ENCODE assay signal across 24 mouse cellular contexts in genomic region chr15:17935473-17935872, GRCm38 (mm10).
DNase-seq lines count a peak whose midpoint lies in the region; ATAC-seq and TF ChIP-seq lines count a peak whose summit lies in the region.
"Had no signal": no experiment of that assay in that cellular context is flagged by ENCODE, and none has a peak within 500 bp of the region (broad histone marks: within the 10 kb centered on the region; RNA-seq: fewer than 3 reads in every experiment).

No protein-coding gene starts in this region.

- H3K9me3 ChIP-seq in hindbrain, postnatal 0 days (ENCODE audit: low read length): no peaks in the 10 kb centered on the region
- no peaks in the 10 kb centered on the region for H3K9me3 ChIP-seq in hindbrain, embryonic 10.5 days
- no peaks in the 10 kb centered on the region; the same call in 1 of the 2 replicates for H3K9me3 ChIP-seq in midbrain, postnatal 0 days (ENCODE audit: low read length)
- H3K9me3 ChIP-seq in midbrain, embryonic 14.5 days (ENCODE audit: control insufficient read depth, low read length): no peaks in the 10 kb centered on the region
- H3K9me3 ChIP-seq: embryonic facial prominence, embryonic 10.5 days; embryonic facial prominence, embryonic 13.5 days; forebrain, embryonic 15.5 days; hindbrain, embryonic 13.5 days had no signal

- peak; percentile 24 to 54 for DNase-seq in cerebellum, postnatal 25 days
- DNase-seq in cerebellum, adult 9-11 months: no peak
- DNase-seq in hindbrain, postnatal 0 days (ENCODE audit: low spot score): peak; percentile 44
- DNase-seq in hindbrain, embryonic 10.5 days (ENCODE audit: low spot score): no peak
- DNase-seq in midbrain, postnatal 0 days (ENCODE audit: low spot score): peak; percentile 40
- no peak for DNase-seq in midbrain, embryonic 14.5 days
- DNase-seq: adrenal gland, adult 2 months; adrenal gland, postnatal 14 days; cerebellum, adult 11-12 months; embryo, embryonic 11 days; gastrocnemius, adult 2 months; gastrocnemius, postnatal 14 days; heart, adult 11 months; kidney, adult 18-20 months had no signal

- H3K27me3 ChIP-seq in hindbrain, postnatal 0 days (ENCODE audit: insufficient read depth, low read length): no peaks in the 10 kb centered on the region
- no peaks in the 10 kb centered on the region for H3K27me3 ChIP-seq in hindbrain, embryonic 10.5 days (ENCODE audit: insufficient read depth, poor library complexity, severe bottlenecking)
- no peaks in the 10 kb centered on the region for H3K27me3 ChIP-seq in midbrain, postnatal 0 days (ENCODE audit: insufficient read depth, low read length)
- H3K27me3 ChIP-seq in midbrain, embryonic 14.5 days (ENCODE audit: control insufficient read depth, insufficient read depth, low read length): no peaks in the 10 kb centered on the region
- H3K27me3 ChIP-seq: embryonic facial prominence, embryonic 13.5 days; forebrain, embryonic 15.5 days; hindbrain, embryonic 13.5 days had no signal

- H3K36me3 ChIP-seq in hindbrain, postnatal 0 days (ENCODE audit: insufficient read depth, low read length): no peaks in the 10 kb centered on the region
- H3K36me3 ChIP-seq in hindbrain, embryonic 10.5 days: no peaks in the 10 kb centered on the region
- H3K36me3 ChIP-seq in midbrain, postnatal 0 days (ENCODE audit: insufficient read depth, low read length): no peaks in the 10 kb centered on the region
- H3K36me3 ChIP-seq in midbrain, embryonic 14.5 days (ENCODE audit: control insufficient read depth, insufficient read depth, low read length): no peaks in the 10 kb centered on the region
- H3K36me3 ChIP-seq: embryonic facial prominence, embryonic 10.5 days; embryonic facial prominence, embryonic 13.5 days; forebrain, embryonic 15.5 days; hindbrain, embryonic 13.5 days had no signal

- TF ChIP-seq CTCF in hindbrain, postnatal 0 days (IDR thresholded peaks at IDR 0.05; ENCODE audit: low read depth): no peak
- TF ChIP-seq CTCF in midbrain, postnatal 0 days (IDR thresholded peaks at IDR 0.05): no peak

- H3K4me1 ChIP-seq in hindbrain, postnatal 0 days (ENCODE audit: insufficient read depth, low read length): no peaks in the 10 kb centered on the region
- no peaks in the 10 kb centered on the region for H3K4me1 ChIP-seq in hindbrain, embryonic 10.5 days (replicated peaks)
- no peaks in the 10 kb centered on the region for H3K4me1 ChIP-seq in midbrain, postnatal 0 days (ENCODE audit: insufficient read depth, low read length)
- H3K4me1 ChIP-seq in midbrain, embryonic 14.5 days (ENCODE audit: control insufficient read depth, insufficient read depth, low read length): no peaks in the 10 kb centered on the region
- H3K4me1 ChIP-seq: embryonic facial prominence, embryonic 10.5 days; embryonic facial prominence, embryonic 13.5 days; forebrain, embryonic 15.5 days; hindbrain, embryonic 13.5 days had no signal

- no peak overlapping the region for H3K9ac ChIP-seq in hindbrain, postnatal 0 days (replicated peaks; ENCODE audit: low read length)
- H3K9ac ChIP-seq in midbrain, postnatal 0 days (replicated peaks; ENCODE audit: low read length, poor library complexity, severe bottlenecking): no peak overlapping the region
- no peak overlapping the region for H3K9ac ChIP-seq in midbrain, embryonic 14.5 days (replicated peaks; ENCODE audit: low read length)
- H3K9ac ChIP-seq: embryonic facial prominence, embryonic 13.5 days; forebrain, embryonic 15.5 days; hindbrain, embryonic 13.5 days had no signal

- no peak for ATAC-seq in hindbrain, postnatal 0 days
- no peak for ATAC-seq in midbrain, postnatal 0 days (ENCODE audit: low FRiP score)
- ATAC-seq in midbrain, embryonic 14.5 days (ENCODE audit: low FRiP score, low TSS enrichment): no peak
- ATAC-seq: CD4-positive, CD25-positive, alpha-beta regulatory T cell, adult 4 months; forebrain, embryonic 15.5 days; hindbrain, embryonic 16.5 days; inflammation-experienced regulatory T-cells, adult 6 months; intestine, embryonic 16.5 days had no signal

- WGBS in hindbrain, postnatal 0 days: 80% methylated on average over 1 of the region's 1 CpGs
- 91% methylated on average over 1 of the region's 1 CpGs for WGBS in hindbrain, embryonic 10.5 days
- 96% methylated on average over 1 of the region's 1 CpGs for WGBS in midbrain, postnatal 0 days
- WGBS in midbrain, embryonic 14.5 days: 90% methylated on average over 1 of the region's 1 CpGs

- H3K4me3 ChIP-seq in hindbrain, postnatal 0 days (ENCODE audit: low read length): no peak overlapping the region
- no peak overlapping the region for H3K4me3 ChIP-seq in hindbrain, embryonic 10.5 days
- no peak overlapping the region for H3K4me3 ChIP-seq in midbrain, postnatal 0 days (ENCODE audit: low read depth, low read length)
- no peak overlapping the region for H3K4me3 ChIP-seq in midbrain, embryonic 14.5 days (replicated peaks; ENCODE audit: low read depth, low read length)
- H3K4me3 ChIP-seq: embryonic facial prominence, embryonic 10.5 days; embryonic facial prominence, embryonic 13.5 days; erythroblast, embryonic 14.5 days; forebrain, embryonic 15.5 days; gastrocnemius, adult 2 months; hindbrain, embryonic 13.5 days had no signal

- no peak overlapping the region for H3K4me2 ChIP-seq in hindbrain, postnatal 0 days (ENCODE audit: low read depth, low read length)
- no peak overlapping the region for H3K4me2 ChIP-seq in midbrain, postnatal 0 days (ENCODE audit: low read depth, low read length, poor library complexity, severe bottlenecking)
- no peak overlapping the region for H3K4me2 ChIP-seq in midbrain, embryonic 14.5 days (ENCODE audit: low read length)
- H3K4me2 ChIP-seq: embryonic facial prominence, embryonic 13.5 days; forebrain, embryonic 15.5 days; heart, embryonic 11.5 days; hindbrain, embryonic 13.5 days had no signal

- no peak overlapping the region for H3K27ac ChIP-seq in hindbrain, postnatal 0 days
- H3K27ac ChIP-seq in hindbrain, embryonic 10.5 days: no peak overlapping the region
- no peak overlapping the region for H3K27ac ChIP-seq in midbrain, postnatal 0 days (ENCODE audit: low read depth, low read length)
- no peak overlapping the region for H3K27ac ChIP-seq in midbrain, embryonic 14.5 days (replicated peaks; ENCODE audit: low read depth, low read length)
- H3K27ac ChIP-seq: embryonic facial prominence, embryonic 10.5 days; embryonic facial prominence, embryonic 13.5 days; forebrain, embryonic 15.5 days; gastrocnemius, adult 2 months; hindbrain, embryonic 13.5 days had no signal

Comparison
In these comparisons a context has a peak if more than half of its experiments do, and no peak if none do; other contexts are left out.
1. DNase-seq: peak in cerebellum, postnatal 25 days (2 of 2), hindbrain, postnatal 0 days (single experiment) and midbrain, postnatal 0 days (single experiment); none in cerebellum, adult 9-11 months (single experiment), hindbrain, embryonic 10.5 days (single experiment) and midbrain, embryonic 14.5 days (single experiment).